Mouse (Mus musculus) c-Kit-negative CD71-positive TER-119-positive erythroid progenitor cells, embryonic 14.5 days (primary cell): ENCODE data around the gene Man2a2.
"Not testable (repeated sequence)": the region's sequence is repeated elsewhere in the genome, so short reads cannot be mapped to it uniquely, and the experiment has no call there.

ENCODE experiments used
- DNase-seq: peaks from one replicate; pipeline ENCODE4 v3.0.0-alpha.2; 2013; ENCODE audit warnings: low read depth, low spot score

The Man2a2 gene

DNA sequence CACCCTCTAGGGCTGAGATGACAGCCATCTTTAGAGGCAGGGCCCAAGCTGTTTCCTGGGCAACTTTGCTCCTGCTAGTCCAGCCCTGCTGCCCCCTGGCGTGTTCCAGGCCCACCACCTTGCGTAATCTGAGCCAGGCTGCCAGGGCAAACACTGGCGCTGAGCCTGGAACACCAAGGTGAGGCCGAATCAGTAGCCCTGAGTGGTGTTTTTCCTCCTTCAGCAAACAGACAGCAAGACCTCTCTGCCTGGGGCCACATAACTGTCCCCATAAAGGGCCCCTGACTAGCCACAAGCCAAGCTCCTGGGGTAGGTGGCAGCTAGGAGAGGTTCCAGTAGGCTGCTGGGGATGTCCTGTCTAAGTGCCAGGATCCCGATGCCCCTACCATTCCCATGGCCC is 28.9 kb upstream of the Man2a2 start:
- no peak for DNase-seq

DNA sequence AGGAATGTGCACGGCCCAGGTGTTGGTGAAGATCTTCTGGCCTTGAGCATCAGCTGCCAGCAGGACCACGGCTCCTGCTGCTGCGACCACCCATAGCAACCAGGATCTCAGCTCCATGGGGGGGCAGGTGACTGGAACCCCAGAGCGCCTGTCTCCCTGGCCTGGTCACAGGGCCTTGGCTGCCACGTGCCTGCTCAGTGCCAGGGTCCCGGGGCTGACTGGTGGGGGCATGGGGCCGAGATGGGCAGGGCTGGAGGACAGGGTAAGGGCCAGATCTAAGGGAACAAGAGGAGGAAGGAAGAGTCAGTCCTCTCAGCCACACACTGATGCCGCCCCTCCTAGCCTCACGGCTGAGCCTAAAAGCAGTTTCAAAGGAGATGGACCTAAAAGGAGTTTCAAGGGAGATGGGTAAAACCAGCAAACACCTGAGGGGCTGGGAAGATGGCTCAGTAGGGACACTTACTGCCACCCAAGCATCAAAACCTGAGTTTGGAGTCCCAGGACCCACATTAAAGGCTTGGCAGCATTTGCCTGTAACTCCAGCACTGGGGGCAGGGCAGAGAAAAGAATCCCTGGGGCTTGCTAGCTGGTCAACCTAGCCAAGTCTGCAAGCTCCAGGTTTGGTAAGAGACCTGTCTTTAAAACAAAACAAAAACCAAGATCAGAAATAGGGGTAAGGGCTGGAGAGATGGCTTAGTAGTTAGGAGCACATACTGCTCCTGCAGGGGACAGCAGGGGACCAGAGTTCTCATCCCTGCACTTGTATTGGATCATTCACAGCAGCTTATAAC is 27.7 kb upstream of the Man2a2 start:
- no peak for DNase-seq

DNA sequence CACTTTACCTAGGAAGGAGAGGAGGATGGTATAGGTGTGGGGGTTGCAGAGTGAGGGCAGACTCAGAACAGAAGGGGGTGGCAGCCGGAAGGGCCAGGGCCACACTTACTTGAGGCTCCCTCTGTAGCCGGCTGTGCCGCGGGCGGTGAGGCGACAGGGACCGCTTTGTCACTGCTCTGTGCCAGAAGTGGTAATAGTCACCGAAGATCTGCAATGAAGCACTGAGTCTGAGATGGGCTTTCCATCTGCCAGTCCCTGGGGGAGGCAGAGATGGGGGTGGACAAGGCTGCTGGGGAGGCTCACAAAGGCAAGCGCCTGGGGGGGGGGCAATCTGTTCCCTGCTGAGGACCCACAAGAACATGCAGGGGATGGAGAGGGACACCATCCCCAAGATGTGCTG is 26.8 kb upstream of the Man2a2 start:
- DNase-seq, result no peak

DNA sequence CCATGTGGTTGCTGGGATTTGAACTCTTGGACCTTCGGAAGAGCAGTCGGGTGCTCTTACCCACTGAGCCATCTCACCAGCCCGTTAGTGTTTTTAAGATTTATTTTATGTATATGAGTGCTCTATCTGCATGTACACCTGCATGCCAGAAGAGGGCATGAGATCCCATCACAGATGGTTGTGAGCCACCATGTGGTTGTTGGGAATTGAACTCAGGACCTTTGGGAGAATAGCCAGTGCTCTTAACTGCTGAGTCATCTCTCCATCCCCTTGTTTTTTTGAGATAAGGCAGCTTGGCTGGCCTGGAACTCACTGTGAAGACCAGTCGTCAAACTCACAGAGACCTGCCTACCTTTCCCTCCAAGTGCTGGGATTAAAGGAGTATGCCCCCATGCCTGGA is 25.3 kb upstream of the Man2a2 start:
- DNase-seq, result not testable (repeated sequence)

DNA sequence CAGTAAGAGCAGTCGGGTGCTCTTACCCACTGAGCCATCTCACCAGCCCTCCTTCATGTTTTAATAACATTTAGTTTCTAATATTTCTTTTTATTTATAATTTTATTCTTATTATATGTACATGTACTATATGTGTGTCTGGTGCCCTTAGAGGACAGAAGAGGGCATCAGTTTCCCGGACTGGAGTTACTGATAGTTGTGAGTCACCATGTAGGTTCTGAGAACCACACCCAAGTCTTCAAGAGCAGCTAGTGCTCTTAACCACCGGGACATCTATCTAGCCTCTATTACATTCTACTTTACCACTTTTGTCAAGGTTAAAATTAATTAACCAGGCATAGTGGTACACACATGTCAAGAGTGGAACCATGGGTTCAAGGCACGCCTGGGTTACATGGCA is 23.4 kb upstream of the Man2a2 start:
- DNase-seq, result no peak

DNA sequence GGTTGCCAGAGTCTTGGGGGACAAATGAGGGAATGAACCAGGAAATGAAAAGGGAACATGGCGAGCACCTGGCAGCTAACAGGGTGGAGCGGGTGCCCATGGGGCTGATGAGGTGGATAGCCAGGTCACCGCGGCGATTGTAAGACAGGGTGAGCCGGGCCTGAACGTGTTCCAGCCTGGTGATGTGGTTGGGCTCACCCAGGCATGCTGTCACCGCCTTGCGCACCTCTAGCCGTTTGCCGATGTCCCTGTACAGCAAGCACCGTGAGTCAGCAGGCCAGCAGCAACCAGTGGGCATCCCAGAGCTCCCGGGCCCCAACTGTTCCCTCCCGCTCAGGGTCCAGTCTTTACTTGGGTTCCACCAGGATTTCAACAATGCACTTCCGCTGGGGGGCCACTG is 20.9 kb upstream of the Man2a2 start:
- DNase-seq, result no peak

DNA sequence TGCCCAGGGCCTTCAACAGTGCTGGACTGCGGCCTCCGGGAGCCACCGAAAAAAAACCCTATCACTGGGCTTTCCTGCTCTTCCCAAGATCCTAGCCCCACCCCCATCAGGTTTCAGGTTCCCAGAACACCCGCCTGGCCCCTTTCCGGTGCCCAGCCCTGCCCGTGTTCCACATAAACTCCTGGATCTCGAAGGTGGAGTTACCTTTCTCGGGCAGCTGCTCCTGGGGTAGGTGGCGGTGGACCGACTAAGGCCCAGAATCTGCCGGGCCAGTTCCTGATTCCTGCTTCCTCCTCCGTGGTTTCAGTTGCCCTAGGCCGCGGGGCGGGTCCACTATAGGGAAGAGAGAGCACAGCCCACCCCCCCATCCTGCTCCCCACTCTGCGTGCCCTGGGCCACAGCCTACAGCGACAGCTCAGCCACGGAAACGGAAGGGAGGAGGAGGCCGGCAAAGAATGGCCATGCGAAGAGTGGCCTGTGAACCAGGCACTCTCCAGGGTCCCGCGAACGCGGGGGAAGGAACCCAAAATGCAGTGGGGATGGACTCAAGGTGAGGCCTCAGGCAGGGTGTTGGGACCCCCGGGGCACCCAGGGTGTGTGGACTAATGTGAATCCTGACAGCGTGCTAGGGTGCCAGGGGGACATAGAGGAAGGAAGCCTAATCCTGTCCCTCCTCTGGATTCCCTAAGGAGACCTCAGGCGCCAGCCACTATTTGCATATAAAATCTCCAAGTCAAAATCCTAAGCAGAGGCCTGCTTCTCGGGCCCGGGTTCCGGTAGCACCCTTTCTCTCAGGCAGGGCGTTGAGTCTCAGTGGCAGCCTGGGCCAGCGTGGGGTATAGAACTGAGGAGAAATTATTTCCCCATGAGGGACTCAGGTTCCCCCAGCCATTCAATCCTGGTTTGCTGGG is 16.7 kb upstream of the Man2a2 start, which contains the start of gene Fes:
Gene Fes (minus strand): TSS at position 314 of the 911 bp plus-strand sequence.
- no peak for DNase-seq

DNA sequence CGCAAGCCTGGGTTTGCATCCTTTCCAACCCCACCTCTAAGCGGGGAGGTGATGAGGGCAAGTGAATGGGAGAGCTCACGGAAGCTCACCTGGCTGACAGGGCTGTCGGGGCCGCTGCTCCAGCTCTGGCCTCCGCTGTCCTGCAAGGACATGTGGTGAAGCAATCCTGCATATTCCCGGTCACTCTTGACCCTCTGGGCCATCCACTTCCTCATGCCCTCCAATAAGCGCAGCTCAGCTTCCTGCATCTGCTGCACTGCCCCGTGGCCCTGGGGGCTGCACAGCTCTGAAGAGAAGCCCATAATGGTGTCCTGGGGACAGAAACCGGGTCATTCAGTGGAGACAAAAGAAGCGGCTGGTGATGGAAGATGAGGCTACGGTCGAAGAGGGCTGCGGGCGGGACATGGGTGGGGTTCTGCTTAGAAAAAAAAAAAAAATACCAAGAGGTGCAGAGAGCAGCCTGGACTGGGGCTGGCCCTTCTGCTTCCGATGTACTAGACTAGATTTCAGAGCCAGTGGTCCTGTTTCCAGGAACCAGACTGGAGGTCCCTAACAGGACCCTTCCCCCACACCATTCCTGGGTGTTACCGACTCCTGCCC is 16.0 kb upstream of the Man2a2 start:
- no peak for DNase-seq

DNA sequence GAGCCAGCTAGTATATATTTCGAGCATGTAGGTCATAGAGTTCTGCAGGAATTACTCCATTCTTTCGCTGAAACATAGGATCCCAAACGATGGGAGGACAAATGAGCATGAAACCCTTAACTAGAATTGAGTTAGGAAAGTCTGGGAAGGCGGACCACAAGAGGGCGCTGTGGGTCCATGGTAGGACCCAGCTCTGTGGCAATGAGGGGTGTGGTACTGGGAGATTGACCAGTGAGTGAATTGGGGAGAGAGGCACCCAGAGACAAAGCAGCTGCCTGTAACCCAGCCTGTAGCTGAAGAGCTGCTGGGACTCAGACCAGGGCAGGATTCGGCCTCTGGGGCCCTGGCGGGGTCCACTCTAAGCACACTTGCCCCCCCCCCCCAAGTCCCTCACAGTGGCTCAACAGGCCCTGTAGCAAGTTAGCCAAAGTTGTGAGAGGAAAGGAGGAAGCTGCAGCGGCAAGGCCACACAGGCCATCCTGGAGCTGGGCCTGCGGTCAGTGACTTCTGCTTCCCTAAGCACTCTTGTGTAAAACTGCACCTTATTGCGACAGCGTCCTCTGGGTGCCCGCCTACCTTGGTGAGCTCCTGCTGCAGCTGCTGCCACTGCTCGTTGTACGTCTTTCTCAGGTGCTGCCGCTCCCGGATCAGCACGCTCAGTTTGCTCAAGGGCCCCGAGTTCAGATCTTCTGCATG is 15.2 kb upstream of the Man2a2 start:
- DNase-seq, result peak; percentile 60

DNA sequence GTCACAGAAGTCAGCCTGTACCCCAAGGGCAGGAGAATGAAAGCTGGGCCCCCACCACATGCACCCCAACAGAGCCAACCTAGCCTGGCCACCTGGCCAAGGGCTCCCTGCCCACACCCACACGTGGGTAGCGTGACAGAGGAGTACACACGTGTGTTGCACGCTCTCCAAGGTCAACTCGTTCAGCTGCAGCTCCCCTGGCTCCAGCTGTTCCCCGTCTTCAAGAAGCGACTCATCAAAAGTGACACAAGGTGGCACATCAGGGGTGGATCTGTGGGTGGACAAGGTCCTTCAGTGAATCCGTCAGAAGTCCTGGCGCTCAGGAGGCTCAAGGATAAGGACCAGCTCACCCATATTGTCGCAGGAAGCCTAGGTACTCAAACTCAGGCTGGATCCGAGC is 11.7 kb upstream of the Man2a2 start:
- no peak for DNase-seq

DNA sequence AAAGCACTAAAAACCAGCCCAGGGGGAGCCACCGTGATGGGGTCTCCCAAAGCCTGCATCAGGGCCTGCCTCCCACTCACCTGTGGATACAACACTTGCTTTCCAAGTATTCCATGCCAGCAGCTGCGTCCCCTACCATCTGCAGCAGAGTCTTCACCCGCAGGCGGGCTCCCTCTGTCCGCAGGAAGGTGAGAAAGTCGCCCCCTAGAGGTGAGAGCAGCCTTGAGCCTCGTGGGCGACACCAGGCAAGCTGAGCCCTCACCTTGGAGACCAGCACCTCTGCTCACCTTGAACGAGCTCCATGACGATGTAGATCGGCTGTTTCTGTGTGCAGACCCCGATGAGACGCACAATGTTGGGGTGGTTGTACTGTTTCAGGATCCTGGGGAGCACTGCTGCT is 8.4 kb upstream of the Man2a2 start:
- DNase-seq, result no peak

DNA sequence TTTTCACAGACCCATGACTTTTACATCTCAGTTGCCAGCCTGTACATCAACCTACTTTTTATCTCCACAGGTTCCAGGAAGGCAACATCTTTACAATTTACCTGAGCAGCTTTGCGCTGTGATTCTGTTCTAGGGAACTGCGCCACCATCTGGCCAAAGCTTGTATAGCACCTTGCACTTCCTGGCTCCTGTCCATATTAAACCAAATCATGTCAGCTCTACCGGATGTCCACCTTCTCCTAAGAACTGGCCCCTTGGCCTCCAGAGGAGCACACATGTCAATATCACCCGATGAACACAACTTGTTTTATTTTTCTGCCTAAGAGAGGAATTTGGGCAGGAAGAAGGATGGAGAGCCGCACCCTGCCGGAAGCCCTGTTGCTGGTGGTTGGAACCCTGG is 6.3 kb upstream of the Man2a2 start:
- peak; percentile 32 for DNase-seq

DNA sequence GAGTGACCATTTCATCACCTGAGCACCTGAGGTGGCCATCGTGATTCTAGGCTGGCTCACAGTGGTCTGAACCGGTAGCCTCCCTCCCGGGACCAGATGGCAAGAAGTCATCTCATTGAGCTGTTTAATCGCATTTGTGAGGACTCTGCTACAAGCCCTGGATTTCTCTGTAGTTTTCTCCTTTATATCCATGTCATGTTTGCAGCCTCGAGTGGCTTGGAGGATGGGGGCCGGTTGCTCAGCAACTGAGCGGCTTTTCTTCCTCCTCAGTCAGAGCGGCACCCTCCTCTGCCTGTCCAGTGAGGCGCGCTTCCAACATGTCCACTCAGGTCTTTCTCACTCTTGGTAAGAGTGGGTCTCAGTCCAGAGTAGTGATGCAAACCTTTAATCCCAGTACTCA is 5.0 kb upstream of the Man2a2 start:
- DNase-seq, result no peak

DNA sequence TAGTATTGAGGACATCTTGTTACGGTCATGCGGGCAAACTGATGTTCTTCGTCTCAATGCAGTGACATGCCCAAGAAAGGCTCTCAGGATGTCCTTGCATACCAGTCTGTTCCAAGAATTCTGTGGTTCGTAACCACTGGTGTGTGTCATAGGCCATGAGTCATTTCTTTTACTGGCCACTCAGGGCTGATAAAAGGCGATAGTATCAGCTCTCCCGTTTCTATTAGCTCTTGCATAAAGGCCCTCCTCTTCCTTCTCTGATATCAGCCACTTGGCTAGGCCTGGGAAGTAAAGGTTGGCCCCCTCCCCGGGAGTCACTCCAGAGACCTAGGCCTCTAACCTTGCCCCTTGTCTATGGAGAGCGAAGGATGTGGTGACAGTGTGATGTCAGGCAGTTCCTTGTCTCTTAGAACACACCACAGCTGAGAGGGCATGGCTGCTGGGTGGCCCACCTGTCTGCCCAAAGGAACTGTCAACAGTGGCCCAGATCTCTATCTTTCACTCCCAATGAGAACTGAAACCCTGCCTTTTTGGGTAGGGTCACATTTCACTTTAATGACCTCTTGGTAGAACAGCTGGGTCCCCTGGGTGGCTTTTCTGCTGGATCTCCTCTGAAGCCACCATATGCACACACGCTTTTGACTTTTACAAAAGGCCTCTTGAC is 4.3 kb upstream of the Man2a2 start:
- DNase-seq, result no peak

DNA sequence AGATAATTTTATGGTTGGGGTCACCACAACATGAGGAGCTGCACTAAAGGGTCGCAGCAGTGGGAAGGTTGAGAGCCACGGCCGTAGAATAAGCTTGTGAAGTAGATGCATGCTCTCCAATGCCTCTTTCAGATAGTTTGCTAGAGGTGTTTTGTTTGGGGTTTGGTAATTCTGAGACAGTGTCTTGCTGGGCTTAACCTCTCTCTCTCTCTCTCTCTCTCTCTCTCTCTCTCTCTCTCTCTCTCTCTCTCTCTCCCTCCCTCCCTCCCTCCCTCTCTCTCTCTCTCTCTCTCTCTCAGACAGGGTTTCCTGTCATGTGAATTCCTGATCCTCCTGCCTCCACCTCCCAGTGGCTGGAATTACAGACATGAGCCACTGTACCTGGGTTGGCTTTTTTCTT is 3.6 kb upstream of the Man2a2 start:
- DNase-seq, result no peak

DNA sequence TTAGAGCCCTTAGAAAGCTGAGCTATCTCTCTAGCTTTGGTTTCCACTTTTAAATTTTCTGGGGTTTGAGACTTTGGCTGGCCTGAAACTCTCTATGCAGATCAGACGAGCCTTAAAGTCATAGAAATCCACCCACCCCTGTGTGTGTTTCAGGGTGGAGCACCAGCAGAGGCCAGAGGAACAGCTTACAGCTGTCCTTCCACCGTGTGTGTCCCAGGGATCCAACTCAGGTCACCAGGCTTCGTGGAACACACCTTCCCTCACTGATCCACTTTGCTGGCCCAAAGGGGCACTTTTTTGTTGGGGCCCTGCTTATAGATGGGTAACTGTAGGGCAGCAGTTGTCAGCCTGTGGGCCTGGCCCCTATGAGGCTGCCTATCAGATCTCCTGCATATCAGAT is 3.1 kb upstream of the Man2a2 start:
- DNase-seq, result no peak

DNA sequence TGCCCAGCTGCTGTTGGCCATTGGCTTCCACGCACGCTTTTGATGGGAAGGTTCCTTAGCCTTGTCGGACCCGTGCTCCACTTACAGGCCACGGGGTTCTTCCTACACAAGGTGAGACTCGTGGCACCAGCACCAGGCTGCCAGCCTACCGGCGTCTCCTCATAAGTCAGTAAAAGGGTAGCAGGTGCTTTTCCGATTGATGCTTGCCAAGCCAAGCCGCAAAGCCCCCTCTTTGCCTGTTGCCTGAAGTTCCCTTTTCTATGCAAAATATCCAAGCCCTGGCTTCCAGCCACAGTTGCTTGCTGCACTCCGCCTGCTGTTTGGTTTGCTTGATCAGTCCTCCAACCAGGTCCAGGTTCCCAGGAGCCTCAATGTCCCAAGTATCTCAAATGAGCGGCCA is 2.7 kb upstream of the Man2a2 start:
- no peak for DNase-seq

DNA sequence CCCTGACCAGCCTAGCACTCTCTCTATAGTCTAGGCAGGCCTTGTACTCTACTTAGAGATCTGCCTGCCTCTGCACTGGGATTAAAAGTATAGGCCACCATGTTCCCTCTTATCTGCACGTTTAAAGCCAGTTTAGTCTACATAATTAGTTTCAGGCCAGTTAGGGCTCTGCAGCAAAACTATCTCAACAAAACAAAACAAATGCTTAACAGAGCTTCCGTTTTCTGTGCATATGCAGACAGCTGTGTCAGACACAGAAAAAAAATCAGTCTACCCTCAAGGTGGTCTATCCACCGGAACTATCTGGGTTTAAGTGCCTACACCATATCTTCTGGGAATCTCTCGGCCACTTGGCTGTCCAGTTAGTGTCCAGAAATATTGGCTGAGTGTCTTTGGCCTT is 2.2 kb upstream of the Man2a2 start:
- DNase-seq, result no peak

DNA sequence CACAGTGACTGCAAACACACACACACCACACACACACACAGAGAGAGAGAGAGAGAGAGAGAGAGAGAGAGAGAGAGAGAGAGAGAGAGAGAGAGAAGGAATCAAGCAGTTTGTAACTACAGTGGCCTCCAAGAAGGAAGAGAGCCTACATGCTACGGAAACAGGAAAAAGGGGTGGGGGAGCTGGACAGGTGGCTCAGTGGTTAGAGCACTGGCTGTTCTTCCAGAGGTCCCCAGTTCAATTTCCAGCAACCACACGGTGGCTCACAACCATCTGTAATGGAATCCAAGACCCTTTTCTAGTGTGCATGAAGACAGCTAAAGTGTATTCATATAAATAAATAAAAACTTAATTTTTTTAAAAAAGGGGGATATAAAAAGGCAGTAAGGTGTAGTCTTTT is 1.5 kb upstream of the Man2a2 start:
- DNase-seq, result no peak

DNA sequence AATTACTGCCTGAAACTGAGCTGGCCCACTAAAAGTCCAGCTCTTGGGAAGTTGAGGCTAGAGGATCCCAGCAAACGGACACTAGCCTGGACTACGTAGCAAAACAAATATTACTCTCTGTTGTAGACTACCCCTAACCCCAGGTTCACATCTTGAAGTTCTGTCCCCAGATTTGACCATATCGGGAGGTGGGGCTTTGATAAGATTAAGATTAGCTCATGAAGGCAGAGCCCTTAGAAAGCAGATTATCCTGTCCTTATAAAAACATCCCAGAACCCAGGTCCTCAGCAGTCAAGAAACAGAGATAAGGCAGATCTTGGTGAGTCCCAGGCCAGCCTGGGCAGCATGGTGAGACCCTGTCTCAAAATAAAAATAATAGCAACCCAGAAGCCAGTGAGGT is 991 bp upstream of the Man2a2 start:
- no peak for DNase-seq

DNA sequence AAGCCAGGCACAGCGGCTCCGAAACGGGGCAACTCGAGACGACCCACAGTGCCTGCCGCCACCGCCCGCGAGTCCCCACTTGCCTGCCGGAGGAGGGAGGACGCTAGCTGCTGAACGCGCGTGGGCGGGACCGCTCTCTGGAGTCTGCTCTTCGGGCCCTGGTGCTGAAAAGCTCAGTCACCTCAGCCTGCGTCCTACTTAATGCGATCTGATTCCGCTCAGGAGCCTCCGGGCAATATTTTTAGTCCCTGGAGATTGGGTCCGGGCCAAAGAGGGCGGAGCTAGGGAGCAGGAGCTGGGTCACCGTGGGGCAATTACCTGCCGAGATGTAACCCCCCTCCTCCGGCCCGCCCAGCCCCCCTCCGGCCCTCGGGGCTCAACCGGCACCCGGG is 530 bp downstream of the Man2a2 start:
- DNase-seq, result no peak
